Comparison of ENCODE assay signal across 11 mouse cellular contexts in the genomic region with DNA sequence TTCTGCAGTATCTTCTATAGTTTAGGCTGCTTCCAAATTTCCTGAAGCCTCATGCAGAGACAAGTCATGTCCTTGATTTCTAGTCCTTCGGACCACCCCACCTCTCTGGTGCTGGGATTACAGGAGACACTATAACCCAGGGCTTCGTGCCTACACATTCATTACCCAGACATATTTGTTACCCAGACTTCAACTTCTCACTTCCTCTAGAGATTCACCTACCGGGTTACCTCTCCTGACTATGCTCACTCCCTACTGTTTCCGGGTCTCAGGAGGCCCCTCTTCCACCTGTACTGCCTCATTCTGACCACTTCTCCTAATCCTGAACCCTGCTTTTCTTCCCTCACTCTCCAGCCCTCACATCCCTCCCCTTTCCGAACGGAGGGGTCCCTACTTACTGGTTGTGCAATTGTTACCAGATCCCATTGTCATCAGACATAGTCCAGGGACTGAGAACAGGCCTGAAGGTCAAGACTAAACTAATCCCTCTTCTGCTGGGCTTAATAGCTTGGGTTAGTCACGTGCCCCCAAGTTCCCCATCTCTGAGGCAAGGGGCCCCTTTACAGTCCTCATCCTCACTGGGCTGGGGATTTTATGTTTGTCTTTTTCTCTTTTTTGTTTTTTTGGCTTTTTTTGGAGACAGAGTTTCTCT. TPM values are rescaled to one million over a fixed set of nuclear protein-coding genes. Genes with fewer than 3 reads are reported as not detected.
DNase-seq lines count a peak whose midpoint lies in the region; ATAC-seq and TF ChIP-seq lines count a peak whose summit lies in the region.
"Had no signal": no experiment of that assay in that cellular context is flagged by ENCODE, and none has a peak within 500 bp of the region (broad histone marks: within the 10 kb centered on the region; RNA-seq: fewer than 3 reads in every experiment).

TSS of gene Lst1 (minus strand) at position 481 of the 652 bp plus-strand sequence.

- TF ChIP-seq CTCF in thymus, adult 2 months (IDR thresholded peaks at IDR 0.05; ENCODE audit: borderline replicate concordance, control insufficient read depth, extremely low read depth, insufficient read depth, low read length, poor library complexity), result no peak

- peak within 1 kb of the TSS; percentile 40 for H3K27ac ChIP-seq in heart, embryonic 16.5 days (ENCODE audit: low read length)
- H3K27ac ChIP-seq in heart, embryonic 12.5 days (ENCODE audit: poor library complexity, severe bottlenecking), result no peak within 1 kb of the TSS
- peak within 1 kb of the TSS; percentile 97 for H3K27ac ChIP-seq in thymus, adult 2 months (ENCODE audit: control insufficient read depth, insufficient read depth, low read length)
- H3K27ac ChIP-seq in limb, embryonic 10.5 days, result peak within 1 kb of the TSS; percentile 44; the same call in 1 of the 2 replicates
- H3K27ac ChIP-seq in stomach, embryonic 14.5 days (ENCODE audit: low read length), result peak within 1 kb of the TSS; percentile 21; the same call in 1 of the 2 replicates

- no peak for ATAC-seq in heart, embryonic 16.5 days (replicated peaks; ENCODE audit: extremely low read depth, insufficient read depth, low FRiP score)
- ATAC-seq in heart, embryonic 12.5 days (ENCODE audit: insufficient number of reproducible peaks, low FRiP score), result no peak
- no peak for ATAC-seq in stomach, embryonic 14.5 days (ENCODE audit: insufficient number of reproducible peaks, insufficient read depth, low FRiP score, low read depth)
- ATAC-seq: forebrain, embryonic 16.5 days had no signal

- no peak for TF ChIP-seq POLR2A in thymus, adult 2 months (IDR thresholded peaks at IDR 0.05; ENCODE audit: control insufficient read depth, extremely low read depth, insufficient read depth, low read length, poor library complexity)

- 67% methylated on average over 7 of the region's 7 CpGs for WGBS in heart, embryonic 16.5 days
- 72% methylated on average over 7 of the region's 7 CpGs for whole genome bisulfite sequencing in heart, embryonic 12.5 days
- WGBS in thymus, adult 2 months, result 39% methylated on average over 7 of the region's 7 CpGs
- WGBS in limb, embryonic 10.5 days, result 77% methylated on average over 7 of the region's 7 CpGs
- 71% methylated on average over 7 of the region's 7 CpGs for WGBS in stomach, embryonic 14.5 days

- no peaks in the 10 kb centered on the region for H3K36me3 ChIP-seq in heart, embryonic 16.5 days (ENCODE audit: control insufficient read depth, insufficient read depth)
- no peaks in the 10 kb centered on the region for H3K36me3 ChIP-seq in heart, embryonic 12.5 days
- no peaks in the 10 kb centered on the region for H3K36me3 ChIP-seq in thymus, adult 2 months (ENCODE audit: control insufficient read depth, insufficient read depth, low read length)
- no peaks in the 10 kb centered on the region for H3K36me3 ChIP-seq in limb, embryonic 10.5 days
- H3K36me3 ChIP-seq in stomach, embryonic 14.5 days (ENCODE audit: control insufficient read depth, insufficient read depth, low read length), result no peaks in the 10 kb centered on the region
- H3K36me3 ChIP-seq: neural tube, embryonic 13.5 days had no signal

- H3K9ac ChIP-seq in heart, embryonic 16.5 days (ENCODE audit: low read length), result no peak within 1 kb of the TSS
- H3K9ac ChIP-seq in heart, embryonic 12.5 days, result no peak within 1 kb of the TSS
- H3K9ac ChIP-seq in stomach, embryonic 14.5 days (replicated peaks; ENCODE audit: low read depth, low read length), result no peak within 1 kb of the TSS

- no peak within 1 kb of the TSS for H3K4me3 ChIP-seq in heart, embryonic 16.5 days (ENCODE audit: low read length)
- H3K4me3 ChIP-seq in heart, embryonic 12.5 days, result no peak within 1 kb of the TSS
- no peak within 1 kb of the TSS for H3K4me3 ChIP-seq in thymus, adult 2 months (ENCODE audit: control insufficient read depth, insufficient read depth, low read length)
- no peak within 1 kb of the TSS for H3K4me3 ChIP-seq in limb, embryonic 10.5 days
- H3K4me3 ChIP-seq in stomach, embryonic 14.5 days (ENCODE audit: low read depth, low read length), result no peak within 1 kb of the TSS

- peak; percentile 13 for DNase-seq in thymus, adult 2 months
- DNase-seq in thymus, postnatal 10 days (ENCODE audit: low spot score in 2 of 2), result no peak
- DNase-seq in limb, embryonic 10.5 days (ENCODE audit: low spot score), result no peak
- no peak for DNase-seq in layer of hippocampus, postnatal 14 days (ENCODE audit: low spot score in 2 of 2)
- no peak for DNase-seq in layer of hippocampus, adult 8-10 months (ENCODE audit: low spot score in 2 of 2)
- DNase-seq: kidney, postnatal 25 days had no signal

- no peak within 1 kb of the TSS for H3K4me2 ChIP-seq in heart, embryonic 16.5 days (ENCODE audit: low read depth, low read length)
- H3K4me2 ChIP-seq in heart, embryonic 12.5 days, result no peak within 1 kb of the TSS
- no peak within 1 kb of the TSS for H3K4me2 ChIP-seq in stomach, embryonic 14.5 days (replicated peaks; ENCODE audit: low read depth, low read length)

- no peaks in the 10 kb centered on the region for H3K27me3 ChIP-seq in heart, embryonic 16.5 days (ENCODE audit: control insufficient read depth, insufficient read depth, low read length)
- no peaks in the 10 kb centered on the region for H3K27me3 ChIP-seq in heart, embryonic 12.5 days (replicated peaks)
- H3K27me3 ChIP-seq in thymus, adult 2 months (ENCODE audit: control insufficient read depth, insufficient read depth, low read length), result no peaks in the 10 kb centered on the region
- H3K27me3 ChIP-seq in limb, embryonic 10.5 days (ENCODE audit: low read depth, poor library complexity, severe bottlenecking), result peaks cover under 1% of the 10 kb centered on the region; the same call in 1 of the 2 replicates
- no peaks in the 10 kb centered on the region for H3K27me3 ChIP-seq in stomach, embryonic 14.5 days (ENCODE audit: control insufficient read depth, insufficient read depth, low read length)
- H3K27me3 ChIP-seq: neural tube, embryonic 13.5 days had no signal

- no peaks in the 10 kb centered on the region for H3K9me3 ChIP-seq in heart, embryonic 16.5 days (replicated peaks; ENCODE audit: control insufficient read depth, low read length)
- H3K9me3 ChIP-seq in heart, embryonic 12.5 days (replicated peaks), result no peaks in the 10 kb centered on the region
- no peaks in the 10 kb centered on the region for H3K9me3 ChIP-seq in limb, embryonic 10.5 days (replicated peaks)
- no peaks in the 10 kb centered on the region for H3K9me3 ChIP-seq in stomach, embryonic 14.5 days (ENCODE audit: control insufficient read depth, low read depth, low read length)
- H3K9me3 ChIP-seq: neural tube, embryonic 13.5 days had no signal

- H3K4me1 ChIP-seq in heart, embryonic 16.5 days (ENCODE audit: control insufficient read depth, insufficient read depth, low read length), result no peaks in the 10 kb centered on the region
- H3K4me1 ChIP-seq in heart, embryonic 12.5 days (replicated peaks), result peaks cover 12% of the 10 kb centered on the region
- H3K4me1 ChIP-seq in thymus, adult 2 months (replicated peaks; ENCODE audit: control insufficient read depth, insufficient read depth, low read length), result peaks cover 58% of the 10 kb centered on the region
- peaks cover 14% of the 10 kb centered on the region for H3K4me1 ChIP-seq in limb, embryonic 10.5 days
- H3K4me1 ChIP-seq in stomach, embryonic 14.5 days (ENCODE audit: control insufficient read depth, insufficient read depth, low read length), result peaks cover 6% of the 10 kb centered on the region; the same call in 1 of the 2 replicates

RNA-seq across cellular contexts. Expression of gene Lst1, which starts in this region (rescaled TPM):
- 7.9 and 8.2 TPM in 2 replicates for polyA plus RNA-seq in heart, embryonic 16.5 days (2015; fragmentation: Nextera tagmentation; extraction: Ambion mirVana)
- 3.3 and 5.2 TPM in 2 replicates for polyA plus RNA-seq in heart, embryonic 12.5 days (2016; fragmentation: Nextera tagmentation; extraction: Ambion mirVana)
- polyA plus RNA-seq in thymus, adult 2 months (2012; rRNA removed), result 30.7 and 49.6 TPM in 2 replicates
- 1.6 and 2.0 TPM in 2 replicates for polyA plus RNA-seq in limb, embryonic 10.5 days (2016; fragmentation: Nextera tagmentation; extraction: Ambion mirVana)
- 18.5 and 21.1 TPM in 2 replicates for polyA plus RNA-seq in stomach, embryonic 14.5 days (2014; fragmentation: Nextera tagmentation; extraction: Ambion mirVana)
- total RNA-seq in layer of hippocampus, postnatal 14 days (2021), result 10 to 100 TPM in 1 of 2 experiments, 1 to 10 TPM in 1; 8.2 to 12.1 TPM
- 10 to 100 TPM in 1 of 4 experiments, 1 to 10 TPM in 3; 5.0 to 13.2 (median 7.1) TPM for total RNA-seq in layer of hippocampus, adult 8-10 months (2022)
